18 mouse cellular contexts compared by ENCODE assay signal in the genomic region with DNA sequence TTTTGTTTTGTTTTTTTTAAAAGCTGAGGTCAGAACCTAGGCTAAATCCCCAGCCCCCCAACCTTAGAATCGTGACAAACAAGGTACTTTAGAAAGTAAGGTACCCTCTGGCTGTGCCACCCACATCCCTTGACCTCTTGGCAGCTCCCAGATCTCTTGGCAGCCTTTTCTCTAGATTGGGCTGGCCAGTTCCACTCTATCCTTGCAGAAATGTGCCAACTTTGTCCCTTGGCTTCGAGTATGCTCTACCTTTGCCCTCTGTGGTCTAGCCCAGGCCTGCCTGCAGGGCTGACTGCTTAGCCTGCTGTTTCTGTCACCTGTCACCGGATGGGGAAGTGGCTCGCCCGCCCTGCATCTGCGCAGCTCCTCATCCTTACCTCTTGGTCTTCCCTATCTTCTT. TPM values are rescaled to one million over a fixed set of nuclear protein-coding genes. Genes with fewer than 3 reads are reported as not detected.
DNase-seq lines count a peak whose midpoint lies in the region; ATAC-seq lines count a peak whose summit lies in the region.
"Had no signal": no experiment of that assay in that cellular context is flagged by ENCODE, and none has a peak within 500 bp of the region (broad histone marks: within the 10 kb centered on the region; RNA-seq: fewer than 3 reads in every experiment).

No protein-coding gene starts in this region.

- H3K36me3 ChIP-seq in forebrain, embryonic 11.5 days (ENCODE audit: control insufficient read depth, insufficient read depth, low read length): peaks cover 14% of the 10 kb centered on the region
- H3K36me3 ChIP-seq in forebrain, embryonic 16.5 days (ENCODE audit: control insufficient read depth, insufficient read depth): peaks cover 20% of the 10 kb centered on the region
- H3K36me3 ChIP-seq in kidney, embryonic 14.5 days (ENCODE audit: control insufficient read depth, insufficient read depth, low read length): peaks cover 82% of the 10 kb centered on the region

- no peaks in the 10 kb centered on the region for H3K27me3 ChIP-seq in forebrain, embryonic 11.5 days (ENCODE audit: control insufficient read depth, insufficient read depth, low read length)
- H3K27me3 ChIP-seq in forebrain, embryonic 16.5 days (replicated peaks; ENCODE audit: control insufficient read depth, insufficient read depth, low read length): no peaks in the 10 kb centered on the region
- no peaks in the 10 kb centered on the region for H3K27me3 ChIP-seq in kidney, embryonic 14.5 days (ENCODE audit: control insufficient read depth, insufficient read depth, low read length)
- H3K27me3 ChIP-seq: embryonic facial prominence, embryonic 13.5 days; forebrain, embryonic 13.5 days; heart, embryonic 13.5 days; hindbrain, embryonic 15.5 days had no signal

- no peaks in the 10 kb centered on the region for H3K9me3 ChIP-seq in forebrain, embryonic 11.5 days (ENCODE audit: control insufficient read depth, low read length)
- no peaks in the 10 kb centered on the region for H3K9me3 ChIP-seq in forebrain, embryonic 16.5 days (ENCODE audit: control insufficient read depth, low read length)
- H3K9me3 ChIP-seq in kidney, embryonic 14.5 days (ENCODE audit: control insufficient read depth, low read length): no peaks in the 10 kb centered on the region
- H3K9me3 ChIP-seq: embryonic facial prominence, embryonic 13.5 days; forebrain, embryonic 13.5 days; heart, embryonic 13.5 days; hindbrain, embryonic 15.5 days had no signal

- H3K27ac ChIP-seq in forebrain, embryonic 11.5 days (ENCODE audit: low read depth, low read length): no peak overlapping the region
- no peak overlapping the region for H3K27ac ChIP-seq in forebrain, embryonic 16.5 days (ENCODE audit: low read length)
- no peak overlapping the region for H3K27ac ChIP-seq in kidney, embryonic 14.5 days (ENCODE audit: low read depth, low read length)
- H3K27ac ChIP-seq in brown adipose tissue, adult 24 weeks (replicated peaks; ENCODE audit: low read depth, low read length): peak overlapping the region; percentile 44
- H3K27ac ChIP-seq: embryonic facial prominence, embryonic 13.5 days; forebrain, embryonic 13.5 days; gastrocnemius, adult 2 months; heart, embryonic 13.5 days; hindbrain, embryonic 15.5 days had no signal

- H3K9ac ChIP-seq in forebrain, embryonic 11.5 days (ENCODE audit: low read length): no peak overlapping the region
- H3K9ac ChIP-seq in forebrain, embryonic 16.5 days (replicated peaks; ENCODE audit: low read depth, low read length): no peak overlapping the region
- no peak overlapping the region for H3K9ac ChIP-seq in kidney, embryonic 14.5 days (ENCODE audit: low read depth, low read length)
- H3K9ac ChIP-seq: embryonic facial prominence, embryonic 13.5 days; forebrain, embryonic 13.5 days; heart, embryonic 13.5 days; hindbrain, embryonic 15.5 days had no signal

- H3K4me2 ChIP-seq in forebrain, embryonic 11.5 days (ENCODE audit: low read depth, low read length, severe bottlenecking): no peak overlapping the region
- H3K4me2 ChIP-seq in forebrain, embryonic 16.5 days (ENCODE audit: low read length): no peak overlapping the region
- no peak overlapping the region for H3K4me2 ChIP-seq in kidney, embryonic 14.5 days (replicated peaks; ENCODE audit: low read depth, low read length)
- H3K4me2 ChIP-seq: embryonic facial prominence, embryonic 13.5 days; forebrain, embryonic 13.5 days; heart, embryonic 13.5 days; hindbrain, embryonic 15.5 days had no signal

- no peaks in the 10 kb centered on the region for H3K4me1 ChIP-seq in forebrain, embryonic 11.5 days (replicated peaks; ENCODE audit: control insufficient read depth, insufficient read depth, low read length)
- no peaks in the 10 kb centered on the region for H3K4me1 ChIP-seq in forebrain, embryonic 16.5 days (replicated peaks; ENCODE audit: control insufficient read depth, insufficient read depth, low read length)
- no peaks in the 10 kb centered on the region for H3K4me1 ChIP-seq in kidney, embryonic 14.5 days (ENCODE audit: control insufficient read depth, insufficient read depth, low read length)
- H3K4me1 ChIP-seq in brown adipose tissue, adult 24 weeks (ENCODE audit: control insufficient read depth, insufficient read depth, insufficient read length, low read length): 0 out of 2 replicates have a peak, but pooled peaks cover 4% of the 10 kb centered on the region
- H3K4me1 ChIP-seq: embryonic facial prominence, embryonic 13.5 days; forebrain, embryonic 13.5 days; heart, embryonic 13.5 days; hindbrain, embryonic 15.5 days had no signal

- peak; percentile 47 for DNase-seq in forebrain, embryonic 11.5 days (ENCODE audit: low spot score)
- DNase-seq in kidney, adult 8-10 months: peak; percentile 67 to 77
- DNase-seq in adipocyte (ENCODE audit: low spot score): peak; percentile 55
- no peak for DNase-seq in ovary, postnatal 10 days (ENCODE audit: low spot score)
- DNase-seq: cerebellum, adult 18-20 months; cerebellum, adult 9-11 months; cerebellum, postnatal 36 days; gastrocnemius, adult 2 months; gastrocnemius, postnatal 36 days; heart, adult 11 months; heart, postnatal 36 days had no signal

- H3K4me3 ChIP-seq in forebrain, embryonic 11.5 days (ENCODE audit: low read depth, low read length): no peak overlapping the region
- H3K4me3 ChIP-seq in forebrain, embryonic 16.5 days (replicated peaks; ENCODE audit: low read length): no peak overlapping the region
- H3K4me3 ChIP-seq in kidney, embryonic 14.5 days (ENCODE audit: low read length): no peak overlapping the region
- no peak overlapping the region for H3K4me3 ChIP-seq in brown adipose tissue, adult 24 weeks (ENCODE audit: insufficient read depth, low read depth, low read length)
- H3K4me3 ChIP-seq: embryonic facial prominence, embryonic 13.5 days; forebrain, embryonic 13.5 days; gastrocnemius, adult 2 months; heart, embryonic 13.5 days; hindbrain, embryonic 15.5 days had no signal

- ATAC-seq in forebrain, embryonic 11.5 days (replicated peaks; ENCODE audit: low FRiP score): no peak
- ATAC-seq in forebrain, embryonic 16.5 days: no peak
- no peak for ATAC-seq in kidney, embryonic 14.5 days (ENCODE audit: low FRiP score, low TSS enrichment)
- ATAC-seq: forebrain, embryonic 13.5 days had no signal

- WGBS in forebrain, embryonic 11.5 days: 89% methylated on average over 6 of the region's 6 CpGs
- WGBS in forebrain, embryonic 16.5 days: 89% methylated on average over 6 of the region's 6 CpGs
- 94% methylated on average over 6 of the region's 6 CpGs for WGBS in kidney, embryonic 14.5 days

RNA-seq across cellular contexts. Expression of gene Eme1, which starts 11.5 kb away (rescaled TPM):
- polyA plus RNA-seq in forebrain, embryonic 11.5 days (2014; fragmentation: Nextera tagmentation; extraction: Ambion mirVana): 57.2 and 60.0 TPM in 2 replicates
- 8.2 and 8.9 TPM in 2 replicates for polyA plus RNA-seq in forebrain, embryonic 16.5 days (2015; fragmentation: Nextera tagmentation; extraction: Ambion mirVana)
- 29.9 and 33.6 TPM in 2 replicates for polyA plus RNA-seq in kidney, embryonic 14.5 days (2014; fragmentation: Nextera tagmentation; extraction: Ambion mirVana)
- not detected in 2 replicates for polyA plus RNA-seq in brown adipose tissue, adult 24 weeks (2012; ENCODE audit: insufficient read depth, insufficient read length, missing spikeins)

RNA-seq across cellular contexts. Expression of gene Mrpl27, which starts 11.7 kb away (rescaled TPM):
- polyA plus RNA-seq in forebrain, embryonic 11.5 days (2014; fragmentation: Nextera tagmentation; extraction: Ambion mirVana): 122 and 125 TPM in 2 replicates
- polyA plus RNA-seq in forebrain, embryonic 16.5 days (2015; fragmentation: Nextera tagmentation; extraction: Ambion mirVana): 103 and 114 TPM in 2 replicates
- 154 and 193 TPM in 2 replicates for polyA plus RNA-seq in kidney, embryonic 14.5 days (2014; fragmentation: Nextera tagmentation; extraction: Ambion mirVana)
- 138 and 145 TPM in 2 replicates for polyA plus RNA-seq in brown adipose tissue, adult 24 weeks (2012; ENCODE audit: insufficient read depth, insufficient read length, missing spikeins)

RNA-seq across cellular contexts. Expression of gene Xylt2, which starts 12.0 kb away (rescaled TPM):
- 18.0 and 19.8 TPM in 2 replicates for polyA plus RNA-seq in forebrain, embryonic 11.5 days (2014; fragmentation: Nextera tagmentation; extraction: Ambion mirVana)
- polyA plus RNA-seq in forebrain, embryonic 16.5 days (2015; fragmentation: Nextera tagmentation; extraction: Ambion mirVana): 8.1 and 8.2 TPM in 2 replicates
- 16.8 and 18.5 TPM in 2 replicates for polyA plus RNA-seq in kidney, embryonic 14.5 days (2014; fragmentation: Nextera tagmentation; extraction: Ambion mirVana)
- 5.6 and 8.2 TPM in 2 replicates for polyA plus RNA-seq in brown adipose tissue, adult 24 weeks (2012; ENCODE audit: insufficient read depth, insufficient read length, missing spikeins)

RNA-seq across cellular contexts. Expression of gene Lrrc59, which starts 35.7 kb away (rescaled TPM):
- 226 and 244 TPM in 2 replicates for polyA plus RNA-seq in forebrain, embryonic 11.5 days (2014; fragmentation: Nextera tagmentation; extraction: Ambion mirVana)
- 162 and 166 TPM in 2 replicates for polyA plus RNA-seq in forebrain, embryonic 16.5 days (2015; fragmentation: Nextera tagmentation; extraction: Ambion mirVana)
- polyA plus RNA-seq in kidney, embryonic 14.5 days (2014; fragmentation: Nextera tagmentation; extraction: Ambion mirVana): 118 and 197 TPM in 2 replicates
- polyA plus RNA-seq in brown adipose tissue, adult 24 weeks (2012; ENCODE audit: insufficient read depth, insufficient read length, missing spikeins): 60.1 and 63.6 TPM in 2 replicates

RNA-seq across cellular contexts. Expression of gene Gm11541, which starts 39.0 kb away (rescaled TPM):
- not detected in 2 replicates for polyA plus RNA-seq in forebrain, embryonic 11.5 days (2014; fragmentation: Nextera tagmentation; extraction: Ambion mirVana)
- polyA plus RNA-seq in forebrain, embryonic 16.5 days (2015; fragmentation: Nextera tagmentation; extraction: Ambion mirVana): not detected in 2 replicates
- polyA plus RNA-seq in kidney, embryonic 14.5 days (2014; fragmentation: Nextera tagmentation; extraction: Ambion mirVana): 0.23 and 0.99 TPM in 2 replicates
- polyA plus RNA-seq in brown adipose tissue, adult 24 weeks (2012; ENCODE audit: insufficient read depth, insufficient read length, missing spikeins): not detected in 2 replicates
- polyA plus RNA-seq: forebrain, embryonic 13.5 days; heart, embryonic 13.5 days had no signal
